Mouse (Mus musculus): ENCODE data around the gene Gm14214.

Gm14214 gene

DNA sequence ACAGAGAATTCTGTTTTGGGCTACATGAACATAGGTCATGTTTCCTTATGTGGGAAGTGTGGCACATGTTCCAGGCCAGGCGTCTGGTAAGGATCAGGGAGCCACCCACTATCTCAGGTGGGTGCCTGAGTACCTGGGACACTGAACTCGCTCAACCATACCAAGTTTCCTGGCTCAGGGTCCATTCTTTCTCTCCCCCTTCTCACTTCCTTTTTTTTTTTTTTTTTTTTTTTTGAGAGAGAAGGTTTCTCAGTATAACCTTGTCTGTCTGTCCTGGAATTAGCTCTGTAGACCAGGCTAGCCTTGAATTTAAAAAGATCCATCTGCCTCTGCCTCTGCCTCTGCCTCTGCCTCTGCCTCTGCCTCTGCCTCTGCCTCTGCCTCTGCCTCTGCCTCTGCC, 49.5 kb downstream of the Gm14214 start:
- DNase-seq = no peak
